In genomic region chr19:56775893-56776718, GRCm38 (mm10) we compare ENCODE assay signal across 8 mouse cellular contexts. TPM values are rescaled to one million over a fixed set of nuclear protein-coding genes. Genes with fewer than 3 reads are reported as not detected.
DNase-seq lines count a peak whose midpoint lies in the region; ATAC-seq and TF ChIP-seq lines count a peak whose summit lies in the region.

No protein-coding gene starts in this region.

- no peak for TF ChIP-seq CTCF in layer of hippocampus, adult 2 months (conservative IDR thresholded peaks at IDR 0.05)

- H3K27me3 ChIP-seq in embryonic facial prominence, embryonic 11.5 days (ENCODE audit: control insufficient read depth, insufficient read depth, low read length) = 0 out of 2 replicates have a peak, but pooled peaks cover 4% of the 10 kb centered on the region
- H3K27me3 ChIP-seq in hindbrain, embryonic 10.5 days (ENCODE audit: insufficient read depth, poor library complexity, severe bottlenecking) = peaks cover 44% of the 10 kb centered on the region

- no peaks in the 10 kb centered on the region for H3K9me3 ChIP-seq in embryonic facial prominence, embryonic 11.5 days (replicated peaks; ENCODE audit: control insufficient read depth, low read length)
- no peaks in the 10 kb centered on the region for H3K9me3 ChIP-seq in hindbrain, embryonic 10.5 days

- H3K4me1 ChIP-seq in embryonic facial prominence, embryonic 11.5 days (ENCODE audit: control insufficient read depth, insufficient read depth, low read length) = 0 out of 2 replicates have a peak, but pooled peaks cover 2% of the 10 kb centered on the region
- H3K4me1 ChIP-seq in hindbrain, embryonic 10.5 days (replicated peaks) = peaks cover 30% of the 10 kb centered on the region

- no peaks in the 10 kb centered on the region for H3K36me3 ChIP-seq in embryonic facial prominence, embryonic 11.5 days (replicated peaks; ENCODE audit: control insufficient read depth, insufficient read depth, low read depth, low read length)
- no peaks in the 10 kb centered on the region for H3K36me3 ChIP-seq in hindbrain, embryonic 10.5 days

- ATAC-seq in embryonic facial prominence, embryonic 11.5 days (replicated peaks; ENCODE audit: insufficient number of reproducible peaks, low FRiP score, low TSS enrichment, low read depth) = no peak

- peak overlapping the region; percentile 43 for H3K4me2 ChIP-seq in embryonic facial prominence, embryonic 11.5 days (ENCODE audit: low read depth, low read length)

- WGBS in embryonic facial prominence, embryonic 11.5 days = 8% methylated on average over 18 of the region's 18 CpGs
- WGBS in hindbrain, embryonic 10.5 days = 6% methylated on average over 18 of the region's 18 CpGs

- no peak for DNase-seq in layer of hippocampus, adult 2 months (ENCODE audit: low spot score in 2 of 2)
- DNase-seq in layer of hippocampus, postnatal 10 days (ENCODE audit: low spot score in 2 of 2) = no peak
- DNase-seq in embryonic facial prominence, embryonic 11.5 days (ENCODE audit: low spot score) = peak; percentile 60
- peak; percentile 35 for DNase-seq in hindbrain, embryonic 10.5 days (ENCODE audit: low spot score)
- DNase-seq in lung, postnatal 14 days = peak; percentile 38
- no peak for DNase-seq in frontal cortex, postnatal 36 days (ENCODE audit: low spot score in 2 of 2)
- DNase-seq in urinary bladder, postnatal 4 days (ENCODE audit: low spot score in 2 of 2) = no peak
- DNase-seq in right cerebral cortex, postnatal 10 days (ENCODE audit: low spot score in 2 of 2) = no peak

- no peak overlapping the region for H3K27ac ChIP-seq in layer of hippocampus, adult 2 months
- no peak overlapping the region for H3K27ac ChIP-seq in embryonic facial prominence, embryonic 11.5 days (replicated peaks; ENCODE audit: low read depth, low read length)
- peak overlapping the region; percentile 59 for H3K27ac ChIP-seq in hindbrain, embryonic 10.5 days

- peak overlapping the region; percentile 8; the same call in 1 of the 2 replicates for H3K4me3 ChIP-seq in layer of hippocampus, adult 2 months
- peak overlapping the region; percentile 15 for H3K4me3 ChIP-seq in embryonic facial prominence, embryonic 11.5 days (ENCODE audit: low read depth, low read length)
- H3K4me3 ChIP-seq in hindbrain, embryonic 10.5 days = peak overlapping the region; percentile 47

- peak overlapping the region; percentile 26 for H3K9ac ChIP-seq in embryonic facial prominence, embryonic 11.5 days (replicated peaks; ENCODE audit: low read length)

RNA-seq across cellular contexts. Expression of gene Ccdc186, which starts 45.9 kb away (rescaled TPM):
- 10 to 100 TPM; 49.5 to 51.5 TPM for total RNA-seq in layer of hippocampus, adult 2 months (2021)
- 10 to 100 TPM; 35.4 to 44.7 TPM for total RNA-seq in layer of hippocampus, postnatal 10 days (2021)
- polyA plus RNA-seq in embryonic facial prominence, embryonic 11.5 days (2014; fragmentation: Nextera tagmentation; extraction: Ambion mirVana) = 16.2 and 21.4 TPM in 2 replicates
- 13.0 and 17.2 TPM in 2 replicates for polyA plus RNA-seq in hindbrain, embryonic 10.5 days (2016; fragmentation: Nextera tagmentation; extraction: Ambion mirVana)

RNA-seq across cellular contexts. Expression of gene Tdrd1, which starts 49.9 kb away (rescaled TPM):
- under 1 TPM; 0.56 to 0.59 TPM for total RNA-seq in layer of hippocampus, adult 2 months (2021)
- total RNA-seq in layer of hippocampus, postnatal 10 days (2021) = under 1 TPM; 0.46 to 0.91 TPM
- polyA plus RNA-seq in embryonic facial prominence, embryonic 11.5 days (2014; fragmentation: Nextera tagmentation; extraction: Ambion mirVana) = 0.93 and 0.98 TPM in 2 replicates
- polyA plus RNA-seq in hindbrain, embryonic 10.5 days (2016; fragmentation: Nextera tagmentation; extraction: Ambion mirVana) = 0.52 and 0.75 TPM in 2 replicates

RNA-seq across cellular contexts. Expression of gene Adrb1, which starts 54.1 kb away (rescaled TPM):
- 10 to 100 TPM; 17.7 to 21.4 TPM for total RNA-seq in layer of hippocampus, adult 2 months (2021)
- 10 to 100 TPM; 12.1 to 12.8 TPM for total RNA-seq in layer of hippocampus, postnatal 10 days (2021)
- 0.40 and 0.42 TPM in 2 replicates for polyA plus RNA-seq in embryonic facial prominence, embryonic 11.5 days (2014; fragmentation: Nextera tagmentation; extraction: Ambion mirVana)
- polyA plus RNA-seq in hindbrain, embryonic 10.5 days (2016; fragmentation: Nextera tagmentation; extraction: Ambion mirVana) = 0.09 and 0.21 TPM in 2 replicates

Comparison
In these comparisons a context has a peak if more than half of its experiments do, and no peak if none do; other contexts are left out.
1. DNase-seq: peak in embryonic facial prominence, embryonic 11.5 days (single experiment), hindbrain, embryonic 10.5 days (single experiment) and lung, postnatal 14 days (single experiment); none in layer of hippocampus, adult 2 months (0 of 2), layer of hippocampus, postnatal 10 days (0 of 2), frontal cortex, postnatal 36 days (0 of 2), urinary bladder, postnatal 4 days (0 of 2) and right cerebral cortex, postnatal 10 days (0 of 2).
2. Peak in every context shown above with its lines, with median percentiles within 50 percentile points of each other: H3K4me3 ChIP-seq.